Mouse (Mus musculus): Measurements from ENCODE around the gene Gm9747.
A peak's percentile ranks its signal among the peaks of the same experiment; 100 is the strongest.

The Gm9747 gene

DNA sequence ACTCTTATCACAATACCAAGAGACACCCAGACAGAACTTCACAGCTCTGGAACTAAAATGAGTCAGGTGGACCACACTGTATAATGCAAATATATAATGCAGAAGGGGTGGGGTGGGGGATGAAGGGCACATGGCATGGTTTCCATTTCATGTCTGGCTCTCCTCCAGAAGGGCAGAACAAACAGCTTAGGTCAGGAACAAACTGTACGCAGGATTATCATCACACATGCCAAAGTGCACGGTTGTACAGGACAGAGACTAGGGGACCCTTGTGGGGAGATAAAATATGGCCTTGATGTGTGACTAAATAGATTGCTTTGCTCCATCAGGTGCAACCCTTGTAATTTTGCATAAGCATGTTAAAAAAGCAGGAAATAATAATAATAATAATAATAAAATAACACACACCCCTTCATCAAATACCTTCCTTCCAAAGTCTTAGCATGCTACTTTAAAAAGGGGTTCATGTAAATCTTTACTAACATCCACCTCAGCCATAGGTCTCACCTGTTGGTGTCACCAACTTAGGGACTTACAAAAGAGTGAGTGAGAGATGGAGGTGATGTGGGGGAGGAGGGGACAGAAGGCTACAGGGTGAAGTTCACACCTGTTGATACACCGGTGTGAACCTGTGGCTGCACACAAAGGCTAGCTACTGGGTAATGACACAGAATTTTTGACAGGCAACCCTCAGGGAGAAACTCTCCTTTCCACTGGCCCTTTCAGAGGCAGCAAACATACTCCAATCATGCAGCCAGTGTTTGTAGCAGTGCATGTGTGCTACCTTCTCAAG is 6.7 kb downstream of the Gm9747 start:
- TF ChIP-seq GATA4 (IDR thresholded peaks at IDR 0.05; ENCODE audit: insufficient replicate concordance, low read length): peak; percentile 59; the same call in 1 of the 2 replicates

DNA sequence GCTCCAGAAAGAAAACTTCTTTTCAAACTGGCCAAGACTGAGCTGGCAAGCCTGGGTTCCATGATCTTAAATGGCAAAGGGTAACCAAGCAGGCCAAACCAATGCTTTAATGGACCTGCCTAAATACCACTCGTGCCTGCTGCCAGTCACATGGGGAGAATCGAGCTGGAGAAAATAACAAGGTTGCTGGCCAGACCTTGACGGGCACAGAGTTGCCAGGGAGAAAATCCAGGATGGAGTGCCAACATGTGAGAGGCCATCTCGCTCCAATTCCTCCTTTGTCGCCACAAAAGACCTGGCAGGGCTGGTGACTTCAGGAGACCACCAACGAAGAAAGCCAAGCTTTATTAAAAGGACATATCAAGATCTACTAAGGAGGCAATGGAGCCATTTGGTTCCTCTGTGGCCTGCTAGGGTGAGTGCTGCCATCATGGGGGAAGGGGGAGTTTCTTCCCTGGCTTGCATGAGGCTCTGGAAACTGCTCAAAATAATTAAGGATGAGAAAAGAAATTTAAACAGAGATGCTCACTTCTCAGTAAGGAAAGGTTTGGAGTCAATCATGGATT is 10.4 kb downstream of the Gm9747 start:
- TF ChIP-seq GATA4 (IDR thresholded peaks at IDR 0.05; ENCODE audit: insufficient replicate concordance, low read length): no peak

DNA sequence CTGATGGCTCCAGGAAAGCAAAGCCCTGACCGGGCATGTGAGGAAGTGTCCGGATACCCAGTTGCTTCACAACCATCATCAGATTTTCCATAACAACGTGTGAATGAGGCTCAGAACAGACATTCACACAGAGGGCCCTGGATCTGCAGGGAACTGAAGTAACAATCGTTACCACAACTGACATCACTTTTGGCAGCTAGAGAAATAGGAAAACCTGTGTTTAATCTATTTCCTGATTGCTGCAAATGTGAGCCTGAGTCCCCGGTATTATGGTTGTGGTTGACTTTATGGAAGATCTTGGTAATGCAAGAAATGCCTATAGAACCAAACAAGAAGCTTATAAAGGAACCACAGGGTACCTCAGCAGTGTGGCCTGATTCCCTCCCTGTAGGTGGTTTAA is 12.1 kb downstream of the Gm9747 start:
- TF ChIP-seq GATA4 (IDR thresholded peaks at IDR 0.05; ENCODE audit: insufficient replicate concordance, low read length): no peak

DNA sequence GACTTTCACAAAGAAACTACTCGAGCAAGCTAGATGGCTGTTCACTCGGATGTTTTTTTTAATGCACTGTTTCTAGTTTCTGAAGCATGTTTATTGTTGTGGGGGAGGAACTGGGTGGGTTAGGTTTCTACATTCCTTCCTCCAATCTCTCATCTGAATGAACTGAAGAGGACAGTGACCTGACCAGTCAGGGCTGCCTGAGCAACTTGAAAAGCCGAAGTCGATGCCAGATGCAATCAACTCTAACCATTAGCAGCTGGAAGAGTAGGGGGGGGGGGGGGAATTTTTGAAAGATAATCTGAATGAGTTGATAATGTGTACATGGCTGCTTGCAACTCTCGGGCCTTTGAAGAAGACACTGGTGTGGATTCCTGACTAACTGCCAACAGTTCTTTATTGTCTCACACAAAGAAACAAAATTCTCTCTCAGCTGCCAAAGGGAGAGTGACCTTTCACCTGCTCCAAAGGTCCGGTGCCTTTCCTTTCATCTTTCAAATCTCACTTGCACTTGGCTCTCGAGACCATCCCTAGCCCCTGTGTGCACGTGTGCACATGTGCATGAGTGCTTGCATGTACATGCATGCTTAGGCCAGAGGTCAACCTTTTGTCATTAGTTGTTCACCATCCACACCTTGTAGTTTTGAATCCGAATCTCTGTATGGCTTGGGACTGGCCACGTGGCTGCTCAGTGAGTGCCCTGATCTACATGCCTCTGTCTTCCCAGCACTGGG is 14.5 kb downstream of the Gm9747 start:
- no peak for TF ChIP-seq GATA4 (IDR thresholded peaks at IDR 0.05; ENCODE audit: insufficient replicate concordance, low read length)

DNA sequence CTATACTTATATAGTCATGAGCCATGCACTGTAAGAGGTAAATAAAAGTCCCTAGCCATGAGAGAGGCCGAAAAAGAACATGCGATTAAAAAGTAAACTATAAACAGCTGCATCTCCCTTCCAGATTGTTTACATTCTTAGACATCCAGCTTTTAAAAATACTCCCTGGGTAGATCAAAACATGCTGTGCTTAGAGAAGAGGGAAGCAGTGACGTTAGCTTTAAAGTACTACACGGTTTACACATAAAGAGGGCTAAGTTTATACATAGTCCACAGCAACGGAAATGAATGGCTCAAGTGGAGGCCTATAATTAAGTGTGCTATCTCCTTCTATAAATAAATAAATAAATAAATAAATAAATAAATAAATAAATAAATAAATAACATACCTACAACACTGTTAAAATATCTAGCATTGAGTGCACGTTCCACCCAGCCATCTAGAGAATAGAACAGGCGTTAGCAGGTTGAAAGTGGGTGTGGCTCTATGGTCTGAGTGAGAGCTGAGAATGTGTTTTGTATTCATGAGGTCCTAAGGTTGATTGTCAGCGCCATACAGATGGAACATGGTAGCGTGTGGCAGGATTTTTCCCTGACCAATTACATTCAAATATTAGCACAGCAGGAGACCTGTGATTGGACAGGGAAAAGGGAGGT is 21.0 kb downstream of the Gm9747 start:
- no peak for TF ChIP-seq GATA4 (IDR thresholded peaks at IDR 0.05; ENCODE audit: insufficient replicate concordance, low read length)

DNA sequence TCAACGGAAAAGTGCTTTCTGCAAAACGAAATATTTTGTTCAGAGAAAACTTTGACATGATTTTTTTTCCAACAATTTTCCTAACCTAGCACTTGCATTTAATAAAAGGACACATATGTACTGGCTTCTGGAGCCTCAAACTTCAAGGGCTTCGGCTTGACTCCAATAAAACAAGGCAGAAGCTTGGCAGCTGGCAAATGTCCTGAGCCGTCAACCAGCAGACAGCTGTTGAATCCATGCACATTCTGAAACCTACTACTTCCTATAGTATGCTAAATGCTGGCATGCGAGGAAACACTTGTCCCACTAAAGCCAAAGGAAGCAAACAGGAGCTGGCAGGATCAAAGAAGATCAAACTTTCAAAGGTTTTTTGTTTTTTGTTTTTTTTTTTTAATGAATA is 24.5 kb downstream of the Gm9747 start:
- TF ChIP-seq GATA4 (IDR thresholded peaks at IDR 0.05; ENCODE audit: insufficient replicate concordance, low read length): no peak

- no peak for TF ChIP-seq GATA4 (IDR thresholded peaks at IDR 0.05; ENCODE audit: insufficient replicate concordance, low read length)
Observed at GRCm38 (mm10) chr1:82258331-82258730, 25.4 kb downstream of the Gm9747 start.

DNA sequence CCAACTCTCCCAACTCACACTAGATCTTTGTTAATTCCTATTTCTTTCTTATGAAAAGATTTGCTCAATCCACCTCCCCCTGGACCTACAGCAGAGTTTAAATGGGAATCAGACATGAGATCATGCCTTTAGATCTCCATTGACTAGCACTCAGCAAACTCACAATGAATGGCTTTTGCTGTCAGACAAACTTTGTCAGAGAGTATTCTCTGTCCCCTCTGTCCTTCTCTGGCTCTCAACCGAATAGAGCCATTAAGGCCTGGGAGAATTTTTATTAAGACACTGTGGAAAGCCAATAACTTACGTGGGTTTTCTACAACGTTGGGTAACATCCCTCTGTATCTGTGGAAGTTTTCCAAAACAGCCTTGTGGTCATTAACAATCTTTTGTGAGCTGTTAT is 27.1 kb downstream of the Gm9747 start:
- no peak for TF ChIP-seq GATA4 (IDR thresholded peaks at IDR 0.05; ENCODE audit: insufficient replicate concordance, low read length)

DNA sequence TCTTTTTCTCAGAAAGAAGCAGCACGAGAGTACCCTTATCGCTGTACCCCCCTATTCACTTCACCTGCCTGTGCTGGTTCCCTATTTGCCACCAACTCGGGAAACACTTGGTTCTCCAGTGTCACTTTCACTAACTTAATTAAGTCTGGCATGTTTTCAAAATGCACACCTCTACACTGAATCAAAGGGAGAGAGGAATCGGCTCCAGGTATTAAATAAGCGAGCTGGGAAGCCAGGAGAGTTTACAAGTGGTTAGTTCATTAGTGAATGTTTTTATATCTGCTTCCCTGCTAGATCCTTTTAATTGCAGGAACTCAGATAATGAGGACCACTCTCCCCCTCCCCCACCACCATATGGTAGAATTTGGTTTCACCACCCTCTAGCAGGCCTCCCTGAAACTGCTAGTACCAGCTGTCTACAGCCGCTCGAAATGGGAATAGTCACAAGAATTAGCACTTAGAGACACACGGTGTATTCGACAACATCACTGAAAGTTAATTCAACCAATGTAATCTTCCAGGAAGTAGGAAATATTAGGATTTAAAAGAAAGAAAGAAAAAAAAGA is 28.2 kb downstream of the Gm9747 start:
- no peak for TF ChIP-seq GATA4 (IDR thresholded peaks at IDR 0.05; ENCODE audit: insufficient replicate concordance, low read length)

DNA sequence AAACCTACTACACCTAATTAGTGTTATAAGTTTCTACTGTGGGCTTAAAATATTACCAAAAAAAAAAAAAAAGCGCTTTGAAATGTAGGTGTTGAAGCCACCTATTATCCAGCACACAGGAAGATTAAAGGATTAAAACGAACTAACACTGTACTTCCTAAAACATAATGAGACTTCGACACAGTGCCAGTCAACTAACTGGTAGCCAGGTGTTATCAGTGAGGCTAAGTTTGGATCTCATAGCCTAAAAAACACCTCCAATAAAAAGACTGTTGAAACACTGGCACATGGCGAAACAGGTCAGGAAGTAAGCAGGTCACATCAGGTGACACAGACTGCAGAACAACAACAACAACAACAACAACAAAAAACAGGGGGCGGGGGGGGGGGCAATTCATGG is 28.7 kb downstream of the Gm9747 start:
- TF ChIP-seq GATA4 (IDR thresholded peaks at IDR 0.05; ENCODE audit: insufficient replicate concordance, low read length): no peak

DNA sequence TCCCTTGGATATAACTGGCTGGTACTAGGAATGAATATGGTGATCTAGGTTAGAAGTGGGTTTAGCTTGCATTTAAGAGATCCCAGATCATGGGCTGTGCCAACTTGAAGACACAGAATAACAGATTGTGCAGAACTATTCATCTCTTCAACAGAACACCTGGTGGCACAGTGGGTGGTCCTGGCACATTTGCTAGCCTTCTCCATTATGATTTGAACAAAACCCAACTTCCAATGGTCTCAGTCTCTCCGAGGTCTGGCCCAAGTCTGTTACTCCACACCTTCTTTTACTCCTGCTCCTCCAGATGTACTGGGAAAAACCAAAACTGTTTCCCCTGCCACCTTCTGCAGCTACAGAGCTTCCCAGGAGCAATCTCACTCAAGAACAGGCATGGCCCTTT is 29.4 kb downstream of the Gm9747 start:
- no peak for TF ChIP-seq GATA4 (IDR thresholded peaks at IDR 0.05; ENCODE audit: insufficient replicate concordance, low read length)

- no peak for TF ChIP-seq GATA4 (IDR thresholded peaks at IDR 0.05; ENCODE audit: insufficient replicate concordance, low read length)
Observed at GRCm38 (mm10) chr1:82267547-82267946, 34.6 kb downstream of the Gm9747 start.

GRCm38 (mm10) chr1:82272231-82272630 is 39.3 kb downstream of the Gm9747 start:
- no peak for TF ChIP-seq GATA4 (IDR thresholded peaks at IDR 0.05; ENCODE audit: insufficient replicate concordance, low read length)

- TF ChIP-seq GATA4 (IDR thresholded peaks at IDR 0.05; ENCODE audit: insufficient replicate concordance, low read length): no peak
Observed at GRCm38 (mm10) chr1:82273529-82273928, 40.6 kb downstream of the Gm9747 start.

GRCm38 (mm10) chr1:82274361-82274760 is 41.4 kb downstream of the Gm9747 start:
- no peak for TF ChIP-seq GATA4 (IDR thresholded peaks at IDR 0.05; ENCODE audit: insufficient replicate concordance, low read length)

Measured in liver, adult (tissue).